ENCODE assay signal across 13 mouse cellular contexts in genomic region chr7:4811131-4811530, GRCm38 (mm10). TPM values are rescaled to one million over a fixed set of nuclear protein-coding genes. Genes with fewer than 3 reads are reported as not detected.
DNase-seq lines count a peak whose midpoint lies in the region; ATAC-seq and TF ChIP-seq lines count a peak whose summit lies in the region.
"Not testable (repeated sequence)": the region's sequence is repeated elsewhere in the genome, so short reads cannot be mapped to it uniquely, and the experiment has no call there.
"Had no signal": no experiment of that assay in that cellular context is flagged by ENCODE, and none has a peak within 500 bp of the region (broad histone marks: within the 10 kb centered on the region; RNA-seq: fewer than 3 reads in every experiment).

No protein-coding gene starts in this region.

- peaks cover 7 to 39% of the 10 kb centered on the region in 2 experiments; a peak in 3 of 4 replicates for H3K4me1 ChIP-seq in CH12.LX (ENCODE audit: control insufficient read depth in 1 of 2, insufficient read depth in 2 of 2)
- H3K4me1 ChIP-seq in cortical plate, adult 2 months (ENCODE audit: control insufficient read depth, insufficient read depth, low read length); small intestine, adult 2 months (ENCODE audit: control insufficient read depth, insufficient read depth, insufficient read length, low read length): not testable (repeated sequence)
- peaks cover 20% of the 10 kb centered on the region for H3K4me1 ChIP-seq in forebrain, embryonic 14.5 days (ENCODE audit: control insufficient read depth, insufficient read depth, low read length)
- H3K4me1 ChIP-seq in hindbrain, embryonic 10.5 days (replicated peaks) = peaks cover 35% of the 10 kb centered on the region
- peaks cover 14% of the 10 kb centered on the region for H3K4me1 ChIP-seq in kidney, embryonic 14.5 days (ENCODE audit: control insufficient read depth, insufficient read depth, low read length)
- H3K4me1 ChIP-seq in liver, embryonic 12.5 days = peaks cover 56% of the 10 kb centered on the region
- peaks cover 22% of the 10 kb centered on the region for H3K4me1 ChIP-seq in midbrain, embryonic 11.5 days (ENCODE audit: control insufficient read depth, insufficient read depth, low read length)

- not testable (repeated sequence) for TF ChIP-seq RAD21 in CH12.LX (IDR thresholded peaks at IDR 0.05; ENCODE audit: low read depth, low read length)

- dilution Hi-C loops in CH12.LX (cut with MboI; ENCODE audit: extremely low pct_ligation_motif_present, extremely low pct_unique_long_range_greater_than_20kb, low sequenced_read_pairs) = not testable (repeated sequence)

- in situ Hi-C loops in CH12.LX (cut with MboI; ENCODE audit: low pct_ligation_motif_present, low pct_unique_long_range_greater_than_20kb, low sequenced_read_pairs) = not testable (repeated sequence)

- peaks cover 40% of the 10 kb centered on the region for H3K79me2 ChIP-seq in CH12.LX (replicated peaks; ENCODE audit: control insufficient read depth, extremely low read depth, insufficient read depth, poor library complexity, severe bottlenecking)

- not testable (repeated sequence) for H3K27ac ChIP-seq in CH12.LX (ENCODE audit: insufficient read depth, low read depth); cortical plate, adult 2 months (ENCODE audit: insufficient read depth, low read length); forebrain, embryonic 14.5 days (ENCODE audit: low read depth, low read length); kidney, embryonic 14.5 days (ENCODE audit: low read depth, low read length); midbrain, embryonic 11.5 days (ENCODE audit: low read depth, low read length); small intestine, adult 2 months (ENCODE audit: insufficient read depth, low read depth, low read length)
- peak overlapping the region; percentile 99 for H3K27ac ChIP-seq in hindbrain, embryonic 10.5 days
- H3K27ac ChIP-seq in liver, embryonic 12.5 days = peak overlapping the region; percentile 89

- ATAC-seq in forebrain, embryonic 14.5 days; kidney, embryonic 14.5 days (ENCODE audit: low FRiP score, low TSS enrichment); liver, embryonic 12.5 days; midbrain, embryonic 11.5 days (ENCODE audit: low FRiP score): not testable (repeated sequence)

- not testable (repeated sequence) for H3K27me3 ChIP-seq in CH12.LX (replicated peaks); forebrain, embryonic 14.5 days (replicated peaks; ENCODE audit: control insufficient read depth, insufficient read depth, low read length); hindbrain, embryonic 10.5 days (ENCODE audit: insufficient read depth, poor library complexity, severe bottlenecking); kidney, embryonic 14.5 days (ENCODE audit: control insufficient read depth, insufficient read depth, low read length); liver, embryonic 12.5 days (replicated peaks); midbrain, embryonic 11.5 days (ENCODE audit: control insufficient read depth, insufficient read depth, low read length); small intestine, adult 2 months (ENCODE audit: control insufficient read depth, insufficient read depth, low read length)

- TF ChIP-seq EP300 in CH12.LX (IDR thresholded peaks at IDR 0.05; ENCODE audit: low read length) = not testable (repeated sequence)

- not testable (repeated sequence) for TF ChIP-seq CTCF in CH12.LX (conservative IDR thresholded peaks at IDR 0.05 in 1 of 2, IDR thresholded peaks at IDR 0.05 in 1 of 2; ENCODE audit: low read depth in 2 of 2, low read length in 2 of 2); cortical plate, adult 2 months (IDR thresholded peaks at IDR 0.05; ENCODE audit: extremely low read depth, insufficient read depth, low read length); small intestine, adult 2 months (IDR thresholded peaks at IDR 0.05; ENCODE audit: extremely low read depth, insufficient read length, insufficient replicate concordance, low read depth, low read length)

- not testable (repeated sequence) for TF ChIP-seq POLR2A in CH12.LX (IDR thresholded peaks at IDR 0.05; ENCODE audit: low read depth, low read length); cortical plate, adult 2 months (IDR thresholded peaks at IDR 0.05; ENCODE audit: extremely low read depth, insufficient read depth, low read length); small intestine, adult 2 months (IDR thresholded peaks at IDR 0.05; ENCODE audit: low read depth, low read length)

- 44% methylated on average over 10 of the region's 10 CpGs for WGBS in forebrain, embryonic 14.5 days
- 46% methylated on average over 10 of the region's 10 CpGs for WGBS in hindbrain, embryonic 10.5 days
- 37% methylated on average over 10 of the region's 10 CpGs for WGBS in kidney, embryonic 14.5 days
- WGBS in liver, embryonic 12.5 days (ENCODE audit: insufficient replicate concordance) = 17% methylated on average over 10 of the region's 10 CpGs
- WGBS in midbrain, embryonic 11.5 days = 40% methylated on average over 10 of the region's 10 CpGs
- 16% methylated on average over 10 of the region's 10 CpGs for WGBS in small intestine, adult 2 months

- H3K4me2 ChIP-seq in CH12.LX (ENCODE audit: insufficient read depth, low read depth, poor library complexity, severe bottlenecking) = peak overlapping the region; percentile 98
- H3K4me2 ChIP-seq in forebrain, embryonic 14.5 days (ENCODE audit: low read length) = peak overlapping the region; percentile 76
- peak overlapping the region; percentile 57 for H3K4me2 ChIP-seq in kidney, embryonic 14.5 days (replicated peaks; ENCODE audit: low read depth, low read length)
- peak overlapping the region; percentile 78 for H3K4me2 ChIP-seq in liver, embryonic 12.5 days
- H3K4me2 ChIP-seq in midbrain, embryonic 11.5 days = peak overlapping the region; percentile 64

- not testable (repeated sequence) for H3K9me3 ChIP-seq in CH12.LX (replicated peaks; ENCODE audit: low read length); forebrain, embryonic 14.5 days (replicated peaks; ENCODE audit: control insufficient read depth, low read length); hindbrain, embryonic 10.5 days; kidney, embryonic 14.5 days (ENCODE audit: control insufficient read depth, low read length); liver, embryonic 12.5 days (replicated peaks); midbrain, embryonic 11.5 days (ENCODE audit: control insufficient read depth, low read length)

- H3K4me3 ChIP-seq in CH12.LX (replicated peaks in 1 of 3; ENCODE audit: low read depth in 2 of 3, low read length in 2 of 3, poor library complexity in 1 of 3) = peak overlapping the region; percentile 80 to 99 (median 86)
- peak overlapping the region; percentile 56 for H3K4me3 ChIP-seq in cortical plate, adult 2 months (ENCODE audit: insufficient read depth, low read length)
- peak overlapping the region; percentile 97 for H3K4me3 ChIP-seq in forebrain, embryonic 14.5 days (ENCODE audit: low read depth, low read length)
- peak overlapping the region; percentile 99 for H3K4me3 ChIP-seq in hindbrain, embryonic 10.5 days
- peak overlapping the region; percentile 99 for H3K4me3 ChIP-seq in kidney, embryonic 14.5 days (ENCODE audit: low read length)
- H3K4me3 ChIP-seq in liver, embryonic 12.5 days = peak overlapping the region; percentile 90
- peak overlapping the region; percentile 99 for H3K4me3 ChIP-seq in midbrain, embryonic 11.5 days (ENCODE audit: low read depth, low read length)
- H3K4me3 ChIP-seq in small intestine, adult 2 months (ENCODE audit: low read depth, low read length) = peak overlapping the region; percentile 65

- H3K36me3 ChIP-seq in CH12.LX (replicated peaks in 1 of 2; ENCODE audit: control insufficient read depth in 1 of 2, insufficient read depth in 1 of 2, low read length in 1 of 2) = peaks cover 43 to 58% of the 10 kb centered on the region in 2 experiments
- peaks cover 41% of the 10 kb centered on the region for H3K36me3 ChIP-seq in forebrain, embryonic 14.5 days (ENCODE audit: control insufficient read depth, insufficient read depth, low read length)
- H3K36me3 ChIP-seq in hindbrain, embryonic 10.5 days = peaks cover 52% of the 10 kb centered on the region
- H3K36me3 ChIP-seq in kidney, embryonic 14.5 days (ENCODE audit: control insufficient read depth, insufficient read depth, low read length) = peaks cover 41% of the 10 kb centered on the region
- peaks cover 52% of the 10 kb centered on the region for H3K36me3 ChIP-seq in liver, embryonic 12.5 days
- peaks cover 26% of the 10 kb centered on the region for H3K36me3 ChIP-seq in midbrain, embryonic 11.5 days (ENCODE audit: control insufficient read depth, insufficient read depth, low read length)
- peaks cover 21% of the 10 kb centered on the region for H3K36me3 ChIP-seq in small intestine, adult 2 months (ENCODE audit: control insufficient read depth, insufficient read depth, low read length)

- peak overlapping the region; percentile 99 for H3K9ac ChIP-seq in CH12.LX (ENCODE audit: insufficient read depth, low read depth)
- peak overlapping the region; percentile 98 for H3K9ac ChIP-seq in forebrain, embryonic 14.5 days (ENCODE audit: low read length)
- H3K9ac ChIP-seq in kidney, embryonic 14.5 days (ENCODE audit: low read depth, low read length) = peak overlapping the region; percentile 98
- peak overlapping the region; percentile 98 for H3K9ac ChIP-seq in liver, embryonic 12.5 days
- peak overlapping the region; percentile 99 for H3K9ac ChIP-seq in midbrain, embryonic 11.5 days (ENCODE audit: low read length)

- DNase-seq in CH12.LX (ENCODE audit: extremely low read depth); forebrain, embryonic 14.5 days (ENCODE audit: low spot score); hindbrain, embryonic 10.5 days (ENCODE audit: low spot score); midbrain, embryonic 11.5 days (ENCODE audit: low spot score, missing footprints): not testable (repeated sequence)

RNA-seq across cellular contexts. Expression of gene Ube2s, which starts 1.3 kb away (rescaled TPM):
- total RNA-seq in CH12.LX (2012; rRNA removed) (238 and 304 TPM in 2 replicates), CH12.LX (2014; rRNA removed) (707 and 825 TPM in 2 replicates)
- 392 and 452 TPM in 2 replicates for polyA plus RNA-seq in CH12.LX (2012; ENCODE audit: insufficient read length, low read depth)
- polyA plus RNA-seq in cortical plate, adult 2 months (2012; rRNA removed) = 177 and 181 TPM in 2 replicates
- polyA plus RNA-seq in forebrain, embryonic 14.5 days (2014; fragmentation: Nextera tagmentation; extraction: Ambion mirVana) = 378 and 472 TPM in 2 replicates
- 414 and 452 TPM in 2 replicates for polyA plus RNA-seq in hindbrain, embryonic 10.5 days (2016; fragmentation: Nextera tagmentation; extraction: Ambion mirVana)
- 465 and 546 TPM in 2 replicates for polyA plus RNA-seq in kidney, embryonic 14.5 days (2014; fragmentation: Nextera tagmentation; extraction: Ambion mirVana)
- 353 and 370 TPM in 2 replicates for polyA plus RNA-seq in liver, embryonic 12.5 days (2016; fragmentation: Nextera tagmentation; extraction: Ambion mirVana)
- polyA plus RNA-seq in midbrain, embryonic 11.5 days (2014; fragmentation: Nextera tagmentation; extraction: Ambion mirVana) = 392 and 412 TPM in 2 replicates
- polyA plus RNA-seq in small intestine, adult 2 months (2012; rRNA removed) = 78.5 and 131 TPM in 2 replicates

RNA-seq across cellular contexts. Expression of gene Rpl28, which starts 18.5 kb away (rescaled TPM):
- total RNA-seq in CH12.LX (2012; rRNA removed) = 2,147 and 2,603 TPM in 2 replicates
- total RNA-seq in CH12.LX (2014; rRNA removed) = 236 and 269 TPM in 2 replicates
- polyA plus RNA-seq in CH12.LX (2012; ENCODE audit: insufficient read length, low read depth) = 526 and 605 TPM in 2 replicates
- 257 and 299 TPM in 2 replicates for polyA plus RNA-seq in cortical plate, adult 2 months (2012; rRNA removed)
- 179 and 182 TPM in 2 replicates for polyA plus RNA-seq in forebrain, embryonic 14.5 days (2014; fragmentation: Nextera tagmentation; extraction: Ambion mirVana)
- 378 and 382 TPM in 2 replicates for polyA plus RNA-seq in hindbrain, embryonic 10.5 days (2016; fragmentation: Nextera tagmentation; extraction: Ambion mirVana)
- polyA plus RNA-seq in kidney, embryonic 14.5 days (2014; fragmentation: Nextera tagmentation; extraction: Ambion mirVana) = 251 and 292 TPM in 2 replicates
- 397 and 413 TPM in 2 replicates for polyA plus RNA-seq in liver, embryonic 12.5 days (2016; fragmentation: Nextera tagmentation; extraction: Ambion mirVana)
- 203 and 211 TPM in 2 replicates for polyA plus RNA-seq in midbrain, embryonic 11.5 days (2014; fragmentation: Nextera tagmentation; extraction: Ambion mirVana)
- polyA plus RNA-seq in small intestine, adult 2 months (2012; rRNA removed) = 141 and 355 TPM in 2 replicates

RNA-seq across cellular contexts. Expression of gene Tmem238, which starts 21.7 kb away (rescaled TPM):
- total RNA-seq in CH12.LX (2012; rRNA removed) (12.3 and 17.7 TPM in 2 replicates), CH12.LX (2014; rRNA removed) (4.3 and 5.5 TPM in 2 replicates)
- polyA plus RNA-seq in CH12.LX (2012; ENCODE audit: insufficient read length, low read depth) = 9.8 and 10.7 TPM in 2 replicates
- polyA plus RNA-seq in cortical plate, adult 2 months (2012; rRNA removed) = 4.6 and 4.9 TPM in 2 replicates
- polyA plus RNA-seq in forebrain, embryonic 14.5 days (2014; fragmentation: Nextera tagmentation; extraction: Ambion mirVana) = 1.5 and 1.7 TPM in 2 replicates
- 2.6 and 4.3 TPM in 2 replicates for polyA plus RNA-seq in hindbrain, embryonic 10.5 days (2016; fragmentation: Nextera tagmentation; extraction: Ambion mirVana)
- polyA plus RNA-seq in kidney, embryonic 14.5 days (2014; fragmentation: Nextera tagmentation; extraction: Ambion mirVana) = 6.9 and 8.2 TPM in 2 replicates
- 18.9 and 19.2 TPM in 2 replicates for polyA plus RNA-seq in liver, embryonic 12.5 days (2016; fragmentation: Nextera tagmentation; extraction: Ambion mirVana)
- polyA plus RNA-seq in midbrain, embryonic 11.5 days (2014; fragmentation: Nextera tagmentation; extraction: Ambion mirVana) = 1.3 and 1.4 TPM in 2 replicates
- polyA plus RNA-seq in small intestine, adult 2 months (2012; rRNA removed) = 225 and 544 TPM in 2 replicates

RNA-seq across cellular contexts. Expression of gene Tmem190, which starts 28.4 kb away (rescaled TPM):
- not detected in 2 replicates for total RNA-seq in CH12.LX (2012; rRNA removed)
- not detected in 2 replicates for total RNA-seq in CH12.LX (2014; rRNA removed)
- 0.68 TPM in 1 of 2 replicates, not detected in the other for polyA plus RNA-seq in CH12.LX (2012; ENCODE audit: insufficient read length, low read depth)
- polyA plus RNA-seq in cortical plate, adult 2 months (2012; rRNA removed) = not detected in 2 replicates
- not detected in 2 replicates for polyA plus RNA-seq in forebrain, embryonic 14.5 days (2014; fragmentation: Nextera tagmentation; extraction: Ambion mirVana)
- 0.30 TPM in 1 of 2 replicates, not detected in the other for polyA plus RNA-seq in hindbrain, embryonic 10.5 days (2016; fragmentation: Nextera tagmentation; extraction: Ambion mirVana)
- polyA plus RNA-seq in kidney, embryonic 14.5 days (2014; fragmentation: Nextera tagmentation; extraction: Ambion mirVana) = 0.63 TPM in 1 of 2 replicates, not detected in the other
- polyA plus RNA-seq in liver, embryonic 12.5 days (2016; fragmentation: Nextera tagmentation; extraction: Ambion mirVana) = 0.46 TPM in 1 of 2 replicates, not detected in the other
- polyA plus RNA-seq in midbrain, embryonic 11.5 days (2014; fragmentation: Nextera tagmentation; extraction: Ambion mirVana) = not detected in 2 replicates
- not detected in 2 replicates for polyA plus RNA-seq in small intestine, adult 2 months (2012; rRNA removed)
- total RNA-seq: adrenal gland, postnatal 25 days; gastrocnemius, postnatal 4 days; left cerebral cortex, postnatal 4 days; monocyte, adult 5-6 weeks had no signal
- polyA plus RNA-seq: inflammation-experienced regulatory T-cells, adult 6 months had no signal

RNA-seq across cellular contexts. Expression of gene Il11, which starts 28.5 kb away (rescaled TPM):
- total RNA-seq in CH12.LX (2012; rRNA removed) = 0.17 TPM in 1 of 2 replicates, not detected in the other
- total RNA-seq in CH12.LX (2014; rRNA removed) = not detected in 2 replicates
- polyA plus RNA-seq in CH12.LX (2012; ENCODE audit: insufficient read length, low read depth) = not detected in 2 replicates
- 0.35 and 0.36 TPM in 2 replicates for polyA plus RNA-seq in cortical plate, adult 2 months (2012; rRNA removed)
- polyA plus RNA-seq in forebrain, embryonic 14.5 days (2014; fragmentation: Nextera tagmentation; extraction: Ambion mirVana) = 0.21 and 0.32 TPM in 2 replicates
- polyA plus RNA-seq in hindbrain, embryonic 10.5 days (2016; fragmentation: Nextera tagmentation; extraction: Ambion mirVana) = 0.44 and 0.96 TPM in 2 replicates
- 0.31 TPM in 1 of 2 replicates, not detected in the other for polyA plus RNA-seq in kidney, embryonic 14.5 days (2014; fragmentation: Nextera tagmentation; extraction: Ambion mirVana)
- polyA plus RNA-seq in liver, embryonic 12.5 days (2016; fragmentation: Nextera tagmentation; extraction: Ambion mirVana) = 0.06 TPM in 1 of 2 replicates, not detected in the other
- polyA plus RNA-seq in midbrain, embryonic 11.5 days (2014; fragmentation: Nextera tagmentation; extraction: Ambion mirVana) = 0.07 TPM in 1 of 2 replicates, not detected in the other
- polyA plus RNA-seq in small intestine, adult 2 months (2012; rRNA removed) = 0.25 and 0.32 TPM in 2 replicates
- total RNA-seq: monocyte, adult 5-6 weeks had no signal
- polyA plus RNA-seq: inflammation-experienced regulatory T-cells, adult 6 months had no signal

Comparison
In these comparisons a context has a peak if more than half of its experiments do, and no peak if none do; other contexts are left out.
1. RNA of gene Tmem238, which starts 21.7 kb away (polyA plus RNA-seq): 225 to 544 TPM in small intestine, adult 2 months; 18.9 to 19.2 TPM in liver, embryonic 12.5 days, 9.8 to 10.7 TPM in CH12.LX, 6.9 to 8.2 TPM in kidney, embryonic 14.5 days, 4.6 to 4.9 TPM in cortical plate, adult 2 months, 2.6 to 4.3 TPM in hindbrain, embryonic 10.5 days, 1.5 to 1.7 TPM in forebrain, embryonic 14.5 days and 1.3 to 1.4 TPM in midbrain, embryonic 11.5 days; every median in the first group is over 10 times any median in the second.
2. Peak in every context shown above with its lines, with median percentiles within 50 percentile points of each other: H3K4me2 ChIP-seq, H3K4me3 ChIP-seq and H3K9ac ChIP-seq.